Comparison of ENCODE assay signal across 9 mouse cellular contexts in genomic region chr3:108226558-108227350, GRCm38 (mm10). TPM values are rescaled to one million over a fixed set of nuclear protein-coding genes. Genes with fewer than 3 reads are reported as not detected.
DNase-seq lines count a peak whose midpoint lies in the region; ATAC-seq and TF ChIP-seq lines count a peak whose summit lies in the region.
"Had no signal": no experiment of that assay in that cellular context is flagged by ENCODE, and none has a peak within 500 bp of the region (broad histone marks: within the 10 kb centered on the region; RNA-seq: fewer than 3 reads in every experiment).

TSS of gene Sypl2 (minus strand) at chr3:108226648.

- no peaks in the 10 kb centered on the region for H3K36me3 ChIP-seq in intestine, embryonic 16.5 days (ENCODE audit: control insufficient read depth, insufficient read depth, low read length)
- H3K36me3 ChIP-seq in lung, embryonic 14.5 days (ENCODE audit: insufficient read depth) = no peaks in the 10 kb centered on the region
- no peaks in the 10 kb centered on the region for H3K36me3 ChIP-seq in neural tube, embryonic 15.5 days

- peak within 1 kb of the TSS; percentile 46 for H3K4me3 ChIP-seq in bone marrow macrophage, adult 2 months (ENCODE audit: insufficient read depth, low read length)
- peak within 1 kb of the TSS; percentile 57 for H3K4me3 ChIP-seq in intestine, embryonic 16.5 days (ENCODE audit: low read length)
- H3K4me3 ChIP-seq in lung, embryonic 14.5 days (ENCODE audit: low read depth, low read length) = peak within 1 kb of the TSS; percentile 45
- peak within 1 kb of the TSS; percentile 42 for H3K4me3 ChIP-seq in neural tube, embryonic 15.5 days (replicated peaks)

- H3K4me2 ChIP-seq in intestine, embryonic 16.5 days (ENCODE audit: low read depth, low read length) = peak within 1 kb of the TSS; percentile 93
- peak within 1 kb of the TSS; percentile 75 for H3K4me2 ChIP-seq in lung, embryonic 14.5 days
- peak within 1 kb of the TSS; percentile 72 for H3K4me2 ChIP-seq in neural tube, embryonic 15.5 days

- intact Hi-C loops in gastrocnemius, postnatal 14 days (cut with DNase I; ENCODE audit: low total_unique reads) = no loop called here

- DNase-seq in heart, adult 11 months = peak; percentile 94
- DNase-seq in heart, adult 9 months (ENCODE audit: low spot score in 2 of 2) = no peak
- peak; percentile 87 for DNase-seq in gastrocnemius, postnatal 14 days
- peak; percentile 74 for DNase-seq in lung, embryonic 14.5 days
- DNase-seq in layer of hippocampus, adult 18-20 months (ENCODE audit: low spot score in 2 of 2) = no peak

- 5% methylated on average over 44 of the region's 44 CpGs for WGBS in intestine, embryonic 16.5 days
- WGBS in lung, embryonic 14.5 days = 5% methylated on average over 44 of the region's 44 CpGs
- 2% methylated on average over 44 of the region's 44 CpGs for WGBS in neural tube, embryonic 15.5 days

- no peak for TF ChIP-seq POLR2A in bone marrow macrophage, adult 2 months (IDR thresholded peaks at IDR 0.05; ENCODE audit: borderline replicate concordance, low read depth, low read length)

- ATAC-seq in intestine, embryonic 16.5 days = peak; percentile 73
- peak; percentile 74 for ATAC-seq in lung, embryonic 14.5 days (ENCODE audit: insufficient read depth)
- no peak; the same call in 1 of the 2 replicates for ATAC-seq in neural tube, embryonic 15.5 days (ENCODE audit: low FRiP score)

- peaks cover 5% of the 10 kb centered on the region for H3K4me1 ChIP-seq in bone marrow macrophage, adult 2 months (ENCODE audit: control insufficient read depth, insufficient read depth, low read length)
- H3K4me1 ChIP-seq in intestine, embryonic 16.5 days (ENCODE audit: control insufficient read depth, insufficient read depth, low read length) = peaks cover 11% of the 10 kb centered on the region
- no peaks in the 10 kb centered on the region for H3K4me1 ChIP-seq in lung, embryonic 14.5 days (ENCODE audit: insufficient read depth)
- peaks cover 13% of the 10 kb centered on the region for H3K4me1 ChIP-seq in neural tube, embryonic 15.5 days

- H3K27ac ChIP-seq in bone marrow macrophage, adult 2 months (ENCODE audit: insufficient read depth, low read depth, low read length) = no peak within 1 kb of the TSS
- H3K27ac ChIP-seq in intestine, embryonic 16.5 days (ENCODE audit: low read length) = no peak within 1 kb of the TSS
- no peak within 1 kb of the TSS for H3K27ac ChIP-seq in lung, embryonic 14.5 days (ENCODE audit: low read depth)
- no peak within 1 kb of the TSS for H3K27ac ChIP-seq in neural tube, embryonic 15.5 days (replicated peaks)

- TF ChIP-seq CTCF in bone marrow macrophage, adult 2 months (IDR thresholded peaks at IDR 0.05; ENCODE audit: low read depth, low read length) = no peak
- TF ChIP-seq CTCF in lung, embryonic 14.5 days (IDR thresholded peaks at IDR 0.05; ENCODE audit: low read depth) = no peak

- peaks cover 23% of the 10 kb centered on the region for H3K27me3 ChIP-seq in intestine, embryonic 16.5 days (replicated peaks; ENCODE audit: control insufficient read depth, insufficient read depth, low read length)
- H3K27me3 ChIP-seq in lung, embryonic 14.5 days (ENCODE audit: insufficient read depth, low read length) = peaks cover 40% of the 10 kb centered on the region
- peaks cover 56% of the 10 kb centered on the region for H3K27me3 ChIP-seq in neural tube, embryonic 15.5 days (replicated peaks)

- H3K9ac ChIP-seq in intestine, embryonic 16.5 days (ENCODE audit: low read depth, low read length) = peak within 1 kb of the TSS; percentile 65
- peak within 1 kb of the TSS; percentile 48 for H3K9ac ChIP-seq in lung, embryonic 14.5 days
- H3K9ac ChIP-seq in neural tube, embryonic 15.5 days (replicated peaks) = peak within 1 kb of the TSS; percentile 37

- H3K9me3 ChIP-seq in intestine, embryonic 16.5 days (ENCODE audit: control insufficient read depth, low read length) = no peaks in the 10 kb centered on the region
- no peaks in the 10 kb centered on the region for H3K9me3 ChIP-seq in lung, embryonic 14.5 days (ENCODE audit: low read depth, low read length)
- H3K9me3 ChIP-seq in neural tube, embryonic 15.5 days (replicated peaks) = no peaks in the 10 kb centered on the region

RNA-seq across cellular contexts. Expression of gene Sypl2, which starts in this region (rescaled TPM):
- polyA plus RNA-seq in bone marrow macrophage, adult 2 months (2012; ENCODE audit: insufficient read depth, insufficient read length, missing spikeins) = not detected in 2 replicates
- total RNA-seq in gastrocnemius, postnatal 14 days (2021) = 1,000 to 10,000 TPM in 1 of 2 experiments, 100 to 1,000 TPM in 1; 987 to 1,055 TPM
- 0.24 and 0.28 TPM in 2 replicates for polyA plus RNA-seq in intestine, embryonic 16.5 days (2015; fragmentation: Nextera tagmentation; extraction: Ambion mirVana)
- 0.54 and 0.96 TPM in 2 replicates for polyA plus RNA-seq in lung, embryonic 14.5 days (2014; fragmentation: Nextera tagmentation; extraction: Ambion mirVana)
- polyA plus RNA-seq in neural tube, embryonic 15.5 days (2015; fragmentation: Nextera tagmentation; extraction: Ambion mirVana) = 0.38 and 0.52 TPM in 2 replicates
- total RNA-seq in layer of hippocampus, adult 18-20 months (2021) = 1 to 10 TPM; 2.8 to 3.2 TPM
- total RNA-seq: MEL had no signal

Comparison
In these comparisons a context has a peak if more than half of its experiments do, and no peak if none do; other contexts are left out.
1. RNA of gene Sypl2 (total RNA-seq): 987 to 1,055 TPM in gastrocnemius, postnatal 14 days; 2.8 to 3.2 TPM in layer of hippocampus, adult 18-20 months; every median in the first group is over 100 times any median in the second.
2. DNase-seq: peak in heart, adult 11 months (single experiment) and gastrocnemius, postnatal 14 days (single experiment); none in heart, adult 9 months (0 of 2) and layer of hippocampus, adult 18-20 months (0 of 2).
3. Peak in ATAC-seq, H3K4me3 ChIP-seq, H3K9ac ChIP-seq and H3K4me2 ChIP-seq in intestine, embryonic 16.5 days; RNA of the gene not detected or under 1 TPM.
4. Peak in DNase-seq, ATAC-seq, H3K4me3 ChIP-seq, H3K9ac ChIP-seq and H3K4me2 ChIP-seq in lung, embryonic 14.5 days; RNA of the gene not detected or under 1 TPM.
5. Peak in every context shown above with its lines, with median percentiles within 50 percentile points of each other: H3K4me3 ChIP-seq, H3K4me2 ChIP-seq and H3K9ac ChIP-seq.